Mouse (Mus musculus): ENCODE measurements around the gene Hoxc12.

Hoxc12 gene

GRCm38 (mm10) chr15:102936279-102936972, at the start of gene Hoxc12:
Gene Hoxc12 (plus strand): TSS chr15:102936757.
- DNase-seq (ENCODE audit: low read depth), result no peak

DNA sequence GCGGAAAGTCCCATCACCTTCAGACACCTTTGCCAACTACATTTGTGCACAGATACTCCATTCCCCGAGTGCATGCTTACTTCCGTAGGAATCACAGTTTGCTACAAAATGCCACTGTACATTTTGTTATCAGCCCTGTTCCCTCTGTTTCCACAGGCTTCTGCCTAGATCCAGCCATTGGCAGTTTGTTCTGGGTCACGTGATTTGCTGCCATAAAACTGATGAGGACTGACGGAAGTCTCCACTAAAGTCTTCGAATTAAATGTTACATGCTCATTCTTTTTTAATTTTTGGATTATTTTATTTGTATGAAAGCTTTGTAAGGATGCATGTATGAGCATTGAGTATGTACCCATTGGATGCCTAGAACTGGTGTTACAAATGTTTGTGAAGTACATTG, 41.4 kb upstream of the Hoxc12 start:
- no peak for DNase-seq (ENCODE audit: low read depth)

DNA sequence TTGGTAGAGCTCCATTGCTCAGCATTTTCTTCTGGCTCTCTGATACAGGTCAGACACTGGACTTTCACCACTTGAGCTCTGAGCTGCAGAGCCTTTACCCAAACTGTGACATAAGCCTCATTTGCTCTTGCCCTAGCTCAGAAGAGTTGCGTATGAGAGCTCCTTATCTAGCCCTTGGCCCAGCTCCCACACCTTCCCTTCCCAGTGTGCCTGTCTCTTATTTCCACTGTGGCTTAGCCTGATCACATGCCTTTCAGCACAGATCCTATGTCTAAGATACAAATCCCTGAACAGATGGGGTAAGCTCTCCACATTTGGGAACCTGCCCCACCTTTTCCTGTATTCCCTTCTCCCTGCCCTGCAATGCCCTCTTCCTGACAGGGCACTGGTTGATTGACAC, 31.6 kb upstream of the Hoxc12 start:
- DNase-seq (ENCODE audit: low read depth), result no peak

DNA sequence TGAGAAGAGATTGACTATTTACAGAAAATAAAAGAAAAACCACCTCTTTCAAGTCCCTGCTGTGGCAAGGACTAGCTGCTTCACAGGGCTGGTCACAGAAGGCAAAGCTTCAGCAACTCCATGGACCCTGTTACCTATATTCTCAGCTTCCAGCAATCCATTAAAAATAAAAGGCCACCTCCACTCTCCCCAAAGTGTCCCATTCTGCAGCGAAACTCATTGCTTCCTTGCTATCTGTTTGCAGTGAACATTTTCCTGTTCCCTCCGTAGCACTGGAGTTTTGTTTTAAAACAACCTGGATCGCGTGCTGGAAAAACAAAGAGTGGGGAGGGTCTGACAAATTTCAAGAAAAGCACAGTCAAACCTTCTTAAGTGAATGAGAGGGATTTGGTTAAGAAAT, 27.0 kb upstream of the Hoxc12 start:
- DNase-seq (ENCODE audit: low read depth), result no peak

DNA sequence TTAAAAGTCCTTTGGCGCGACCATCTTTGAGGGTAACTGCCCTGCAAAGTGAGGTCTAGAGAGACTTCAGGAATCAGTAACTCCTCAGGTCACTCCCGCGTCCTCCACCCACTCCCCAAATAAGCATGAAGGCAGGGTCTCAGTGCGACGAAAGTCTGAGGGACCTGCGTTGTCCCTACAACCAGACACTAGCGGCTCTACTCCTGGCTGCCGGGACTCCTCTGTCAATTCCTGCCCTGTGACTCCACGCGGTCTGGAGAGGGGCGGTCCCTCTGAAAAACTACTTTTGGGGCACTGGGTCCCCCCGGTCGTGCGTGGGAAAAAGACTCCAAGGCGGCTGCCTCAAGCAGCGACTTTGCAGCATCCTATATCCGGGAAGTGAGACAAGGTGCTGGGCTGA, 26.5 kb upstream of the Hoxc12 start:
- no peak for DNase-seq (ENCODE audit: low read depth)

- no peak for DNase-seq (ENCODE audit: low read depth)
Observed at GRCm38 (mm10) chr15:102910496-102911095, 26.0 kb upstream of the Hoxc12 start.

DNA sequence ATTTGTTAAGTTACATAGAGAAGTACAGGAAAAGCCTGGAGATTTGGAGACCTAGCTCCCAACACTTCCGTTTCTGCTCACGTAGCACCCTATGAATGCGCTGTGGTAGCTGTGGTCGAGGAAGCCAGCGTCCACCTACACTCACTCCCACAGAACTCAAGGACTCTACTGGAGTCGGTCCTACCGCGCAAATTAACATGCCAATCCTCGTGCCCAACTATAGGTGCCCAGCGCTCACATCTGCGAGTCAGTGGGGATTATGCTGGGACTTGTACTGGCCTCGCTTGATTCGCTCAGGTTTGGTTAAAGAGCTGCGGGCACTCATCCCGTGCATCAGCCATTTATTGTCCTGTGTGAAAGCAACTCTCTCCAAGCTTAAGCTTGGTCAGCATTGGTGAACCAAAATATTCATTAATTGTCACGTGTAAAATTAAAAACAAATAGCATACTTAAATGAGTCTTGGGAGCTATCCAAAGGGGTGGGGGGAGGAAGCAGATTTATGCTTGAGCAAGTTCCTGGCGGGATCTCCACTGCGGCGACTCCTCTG, 23.4 kb upstream of the Hoxc12 start:
- no peak for DNase-seq (ENCODE audit: low read depth)

GRCm38 (mm10) chr15:102917972-102918572, 18.5 kb upstream of the Hoxc12 start:
- DNase-seq (ENCODE audit: low read depth), result no peak

DNA sequence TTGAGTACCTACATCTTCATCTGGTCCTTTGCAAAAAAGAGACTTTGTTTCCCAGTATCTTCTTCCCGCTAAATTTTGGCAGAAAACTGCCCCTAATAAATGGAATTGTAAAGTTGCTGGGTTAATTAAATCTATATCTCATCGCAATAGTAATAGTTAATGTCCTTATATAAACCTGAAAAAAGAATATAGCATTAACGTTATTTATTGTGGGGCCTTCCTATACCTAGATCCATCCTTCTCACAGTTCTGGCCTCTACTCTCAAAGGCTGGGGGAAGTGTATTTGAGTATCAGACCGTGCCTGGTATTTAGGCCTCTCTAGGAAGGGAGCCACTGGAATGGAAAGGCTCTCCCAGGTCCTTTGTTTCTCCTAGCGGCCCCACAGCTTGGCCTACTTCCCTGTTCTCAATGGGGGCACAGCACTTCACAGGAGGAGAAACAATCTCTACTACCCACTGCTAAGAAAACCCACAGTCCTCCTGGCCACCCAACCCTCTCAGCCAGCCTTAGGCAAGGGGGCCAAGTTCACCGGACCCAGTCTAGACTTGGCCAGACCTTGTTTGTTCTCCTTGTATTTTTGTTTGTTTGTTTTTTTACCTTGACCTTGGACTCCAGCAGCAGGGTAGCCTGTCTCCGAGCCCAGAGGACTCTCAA, 17.8 kb upstream of the Hoxc12 start:
- no peak for DNase-seq (ENCODE audit: low read depth)

GRCm38 (mm10) chr15:102919336-102920180, 17.0 kb upstream of the Hoxc12 start:
- DNase-seq (ENCODE audit: low read depth), result no peak

- no peak for DNase-seq (ENCODE audit: low read depth)
Observed at GRCm38 (mm10) chr15:102920619-102921018, 15.9 kb upstream of the Hoxc12 start.

GRCm38 (mm10) chr15:102921053-102922011, 15.2 kb upstream of the Hoxc12 start, which contains the start of gene Hoxc13:
Gene Hoxc13 (plus strand): TSS chr15:102921103.
- no peak for DNase-seq (ENCODE audit: low read depth)

DNA sequence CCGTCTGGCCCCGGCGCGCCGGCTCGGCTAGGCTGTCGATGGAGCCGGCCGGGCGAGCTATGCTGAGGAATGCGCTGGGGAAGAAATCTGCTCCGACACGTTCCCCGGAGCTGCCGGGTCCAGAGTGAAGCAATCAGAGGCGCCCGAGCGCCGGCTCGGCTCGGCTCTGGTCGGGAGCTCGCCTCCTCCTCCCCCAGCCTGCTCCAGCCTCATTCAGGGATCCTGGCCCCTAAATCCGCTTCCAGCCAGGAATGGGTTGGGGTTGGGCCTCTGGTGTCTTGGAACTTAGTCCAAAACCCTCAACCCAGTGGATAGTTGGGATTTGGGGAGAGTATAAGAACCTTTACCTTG, 14.6 kb upstream of the Hoxc12 start:
- no peak for DNase-seq (ENCODE audit: low read depth)

- DNase-seq (ENCODE audit: low read depth), result no peak
Observed at GRCm38 (mm10) chr15:102922636-102923500, 13.7 kb upstream of the Hoxc12 start.

DNA sequence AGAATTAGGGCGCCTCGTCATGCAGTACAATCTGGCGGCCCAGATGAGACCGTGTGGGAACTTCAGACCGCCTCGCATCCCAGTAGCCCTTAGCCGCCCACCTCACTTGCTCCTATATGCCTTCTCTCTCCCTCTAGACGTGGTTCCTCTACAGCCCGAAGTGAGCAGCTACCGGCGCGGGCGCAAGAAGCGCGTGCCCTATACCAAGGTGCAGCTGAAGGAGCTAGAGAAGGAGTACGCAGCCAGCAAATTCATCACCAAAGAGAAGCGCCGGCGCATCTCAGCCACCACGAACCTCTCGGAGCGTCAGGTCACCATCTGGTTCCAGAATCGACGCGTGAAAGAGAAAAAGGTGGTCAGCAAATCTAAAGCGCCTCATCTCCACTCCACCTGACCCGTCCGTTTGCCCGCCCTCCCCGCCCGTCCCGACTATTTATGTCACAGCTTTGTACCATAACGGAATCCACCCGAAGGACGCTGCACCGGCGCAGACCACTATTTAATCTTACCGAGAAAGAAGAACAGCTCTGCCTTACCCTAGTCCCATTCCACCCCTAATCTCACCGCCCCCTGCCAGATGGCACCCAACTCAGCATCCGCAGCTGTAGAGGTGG, 9.4 kb upstream of the Hoxc12 start:
- DNase-seq (ENCODE audit: low read depth), result no peak

GRCm38 (mm10) chr15:102931706-102932358, 4.7 kb upstream of the Hoxc12 start:
- no peak for DNase-seq (ENCODE audit: low read depth)

- DNase-seq (ENCODE audit: low read depth), result no peak
Observed at GRCm38 (mm10) chr15:102934438-102934837, 2.1 kb upstream of the Hoxc12 start.

DNA sequence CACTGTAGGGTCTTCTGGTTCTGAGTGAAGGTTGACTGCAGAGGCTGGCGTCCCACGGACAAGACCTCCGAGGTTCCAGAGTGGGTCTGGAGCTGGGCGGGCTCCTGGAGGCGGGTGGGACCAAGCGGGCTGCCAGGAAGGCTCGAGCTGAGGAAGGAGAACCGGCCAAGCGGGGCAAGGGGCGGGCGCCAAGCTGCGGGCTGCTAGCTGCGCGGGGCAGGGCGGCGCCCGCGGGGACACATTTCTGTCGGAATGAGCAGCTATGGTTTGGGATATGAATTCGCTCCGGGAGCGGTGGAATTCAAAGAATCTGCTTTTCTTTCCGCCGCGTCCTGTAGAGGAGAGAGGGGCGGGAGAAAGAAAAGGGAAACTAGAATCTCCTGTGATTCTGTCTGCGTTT, 1.7 kb upstream of the Hoxc12 start:
- DNase-seq (ENCODE audit: low read depth), result no peak

Data from c-Kit-positive CD71-positive TER-119-negative erythroid progenitor cells, embryonic 14.5 days (primary cell).